Mouse (Mus musculus): ENCODE measurements at regions not wholly inside any gene's neighbourhood (a gene's known extent, or its start where the extent isn't known, plus 50 kb on each side); places are given as distances from the start of the nearest gene placed in this dataset.
A peak's percentile ranks its signal among the peaks of the same experiment; 100 is the strongest.

DNA sequence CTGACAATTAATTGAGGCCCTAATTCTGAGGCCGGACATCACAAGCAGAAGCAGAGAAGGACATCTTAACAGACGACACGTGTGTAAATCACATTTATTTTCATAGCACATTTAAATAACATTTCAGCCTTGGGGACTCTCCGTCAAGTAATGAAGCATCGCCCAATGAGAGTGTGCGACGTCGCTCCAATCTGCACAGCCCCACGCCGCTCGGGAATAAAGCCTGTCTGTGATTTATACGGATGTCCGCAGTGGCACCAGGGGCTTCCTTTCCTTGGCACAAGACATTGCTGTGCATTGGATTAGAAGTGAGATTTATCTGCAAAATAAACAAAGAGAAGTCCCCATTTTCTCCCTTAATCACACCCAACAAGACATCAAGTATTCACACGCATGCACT lies 231.6 kb upstream of the Nfe2l3 start:
- no peak for DNase-seq (ENCODE audit: low spot score)
- no peak overlapping the region for H3K4me2 ChIP-seq (ENCODE audit: low read depth, low read length)
- H3K4me3 ChIP-seq (ENCODE audit: low read depth, low read length) = no peak overlapping the region
- H3K4me1 ChIP-seq (ENCODE audit: control insufficient read depth, insufficient read depth, low read length) = no peaks in the 10 kb centered on the region
- no peaks in the 10 kb centered on the region for H3K9me3 ChIP-seq (replicated peaks; ENCODE audit: control insufficient read depth, low read length)
- H3K27me3 ChIP-seq (ENCODE audit: control insufficient read depth, insufficient read depth, low read length) = no peaks in the 10 kb centered on the region
- WGBS = 90% methylated on average over 14 of the region's 14 CpGs
- no peak for ATAC-seq (replicated peaks; ENCODE audit: insufficient number of reproducible peaks, low FRiP score, low TSS enrichment, low read depth)
- no peak overlapping the region for H3K9ac ChIP-seq (replicated peaks; ENCODE audit: low read length)
- H3K27ac ChIP-seq (replicated peaks; ENCODE audit: low read depth, low read length) = no peak overlapping the region
- no peaks in the 10 kb centered on the region for H3K36me3 ChIP-seq (replicated peaks; ENCODE audit: control insufficient read depth, insufficient read depth, low read depth, low read length)

DNA sequence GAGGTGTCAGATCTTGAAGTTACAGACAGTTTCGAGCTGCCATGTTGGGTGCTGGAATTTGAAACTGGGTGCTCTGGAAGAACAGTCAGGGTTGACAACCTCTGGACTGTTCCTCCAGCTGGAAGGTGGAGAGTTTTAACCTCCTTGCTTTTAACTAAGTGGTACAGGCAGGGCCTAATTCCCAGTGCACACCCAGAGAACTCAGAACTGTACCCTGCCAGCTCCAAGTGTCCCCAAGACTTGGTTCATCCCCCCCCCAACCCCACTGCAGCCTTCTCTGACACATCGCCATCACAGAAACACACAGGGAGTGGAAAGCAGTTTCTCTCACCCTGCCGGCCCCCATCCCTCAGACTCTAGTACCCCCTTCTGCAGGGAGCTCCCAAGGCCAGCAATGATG lies 228.2 kb upstream of the Nfe2l3 start:
- DNase-seq (ENCODE audit: low spot score) (no peak), ATAC-seq (replicated peaks; ENCODE audit: insufficient number of reproducible peaks, low FRiP score, low TSS enrichment, low read depth) (no peak)
- Histone ChIP-seq H3K4me2 (ENCODE audit: low read depth, low read length) (no peak overlapping the region), H3K9me3 (replicated peaks; ENCODE audit: control insufficient read depth, low read length) (no peaks in the 10 kb centered on the region), H3K27me3 (ENCODE audit: control insufficient read depth, insufficient read depth, low read length) (peaks cover 14% of the 10 kb centered on the region), H3K4me1 (ENCODE audit: control insufficient read depth, insufficient read depth, low read length) (no peaks in the 10 kb centered on the region; the same call in 1 of the 2 replicates), H3K36me3 (replicated peaks; ENCODE audit: control insufficient read depth, insufficient read depth, low read depth, low read length) (no peaks in the 10 kb centered on the region), H3K4me3 (ENCODE audit: low read depth, low read length) (no peak overlapping the region), H3K9ac (replicated peaks; ENCODE audit: low read length) (no peak overlapping the region), H3K27ac (replicated peaks; ENCODE audit: low read depth, low read length) (no peak overlapping the region)
- 69% methylated on average over 3 of the region's 3 CpGs for WGBS

DNA sequence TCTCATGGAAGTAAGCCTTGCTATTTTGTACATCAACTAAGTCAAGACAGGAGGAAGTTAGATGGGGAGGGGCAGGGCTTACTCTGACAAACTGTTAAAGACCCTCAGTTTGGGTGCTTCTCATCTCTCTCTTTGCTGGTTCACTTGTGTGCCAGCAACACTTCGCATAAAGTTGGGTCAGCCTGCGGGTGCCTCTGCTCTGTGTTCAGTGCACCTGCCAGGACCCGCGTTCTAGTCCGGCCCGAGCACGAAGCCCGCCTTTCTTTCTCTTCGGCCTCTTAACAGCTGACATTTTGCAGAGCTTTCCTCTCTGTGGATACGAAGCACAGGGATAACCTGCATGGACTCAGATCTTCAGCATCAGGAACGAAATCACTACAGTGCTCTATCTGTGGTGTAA lies 227.1 kb upstream of the Nfe2l3 start:
- DNase-seq (ENCODE audit: low spot score) = no peak
- 78% methylated on average over 11 of the region's 11 CpGs for WGBS
- ATAC-seq (replicated peaks; ENCODE audit: insufficient number of reproducible peaks, low FRiP score, low TSS enrichment, low read depth) = no peak
- Histone ChIP-seq H3K27ac (replicated peaks; ENCODE audit: low read depth, low read length) (no peak overlapping the region), H3K4me2 (ENCODE audit: low read depth, low read length) (no peak overlapping the region), H3K9ac (replicated peaks; ENCODE audit: low read length) (no peak overlapping the region), H3K36me3 (replicated peaks; ENCODE audit: control insufficient read depth, insufficient read depth, low read depth, low read length) (no peaks in the 10 kb centered on the region), H3K4me1 (ENCODE audit: control insufficient read depth, insufficient read depth, low read length) (no peaks in the 10 kb centered on the region; the same call in 1 of the 2 replicates), H3K27me3 (ENCODE audit: control insufficient read depth, insufficient read depth, low read length) (peaks cover 14% of the 10 kb centered on the region), H3K4me3 (ENCODE audit: low read depth, low read length) (no peak overlapping the region), H3K9me3 (replicated peaks; ENCODE audit: control insufficient read depth, low read length) (no peaks in the 10 kb centered on the region)

GRCm38 (mm10) chr6:51206712-51207505 lies 225.6 kb upstream of the Nfe2l3 start:
- Histone ChIP-seq H3K4me1 (ENCODE audit: control insufficient read depth, insufficient read depth, low read length) (no peaks in the 10 kb centered on the region; the same call in 1 of the 2 replicates), H3K4me2 (ENCODE audit: low read depth, low read length) (no peak overlapping the region), H3K9ac (replicated peaks; ENCODE audit: low read length) (no peak overlapping the region), H3K9me3 (replicated peaks; ENCODE audit: control insufficient read depth, low read length) (no peaks in the 10 kb centered on the region), H3K4me3 (ENCODE audit: low read depth, low read length) (no peak overlapping the region), H3K27me3 (ENCODE audit: control insufficient read depth, insufficient read depth, low read length) (peaks cover 14% of the 10 kb centered on the region), H3K27ac (replicated peaks; ENCODE audit: low read depth, low read length) (no peak overlapping the region), H3K36me3 (replicated peaks; ENCODE audit: control insufficient read depth, insufficient read depth, low read depth, low read length) (no peaks in the 10 kb centered on the region)
- ATAC-seq (replicated peaks; ENCODE audit: insufficient number of reproducible peaks, low FRiP score, low TSS enrichment, low read depth) (0 out of 2 replicates have a peak, but pooled peaks have one; percentile 37), DNase-seq (ENCODE audit: low spot score) (peak; percentile 74)
- 6% methylated on average over 11 of the region's 11 CpGs for WGBS

- DNase-seq (ENCODE audit: low spot score) (no peak), ATAC-seq (replicated peaks; ENCODE audit: insufficient number of reproducible peaks, low FRiP score, low TSS enrichment, low read depth) (peak; percentile 75; the same call in 1 of the 2 replicates)
- Histone ChIP-seq H3K9ac (replicated peaks; ENCODE audit: low read length) (peak overlapping the region; percentile 32; the same call in 1 of the 2 replicates), H3K9me3 (replicated peaks; ENCODE audit: control insufficient read depth, low read length) (no peaks in the 10 kb centered on the region), H3K4me3 (ENCODE audit: low read depth, low read length) (peak overlapping the region; percentile 15), H3K4me1 (ENCODE audit: control insufficient read depth, insufficient read depth, low read length) (no peaks in the 10 kb centered on the region; the same call in 1 of the 2 replicates), H3K27me3 (ENCODE audit: control insufficient read depth, insufficient read depth, low read length) (peaks cover 14% of the 10 kb centered on the region), H3K27ac (replicated peaks; ENCODE audit: low read depth, low read length) (no peak overlapping the region), H3K36me3 (replicated peaks; ENCODE audit: control insufficient read depth, insufficient read depth, low read depth, low read length) (no peaks in the 10 kb centered on the region), H3K4me2 (ENCODE audit: low read depth, low read length) (peak overlapping the region; percentile 37; the same call in 1 of the 2 replicates)
- under 1% methylated on average over 21 of the region's 21 CpGs for WGBS
Measured at GRCm38 (mm10) chr6:51207587-51208361, 224.7 kb upstream of the Nfe2l3 start.

GRCm38 (mm10) chr6:51208660-51209396 lies 223.6 kb upstream of the Nfe2l3 start:
- Histone ChIP-seq H3K9me3 (replicated peaks; ENCODE audit: control insufficient read depth, low read length) (no peaks in the 10 kb centered on the region), H3K4me3 (ENCODE audit: low read depth, low read length) (no peak overlapping the region), H3K36me3 (replicated peaks; ENCODE audit: control insufficient read depth, insufficient read depth, low read depth, low read length) (no peaks in the 10 kb centered on the region), H3K4me2 (ENCODE audit: low read depth, low read length) (no peak overlapping the region), H3K4me1 (ENCODE audit: control insufficient read depth, insufficient read depth, low read length) (no peaks in the 10 kb centered on the region; the same call in 1 of the 2 replicates), H3K27me3 (ENCODE audit: control insufficient read depth, insufficient read depth, low read length) (peaks cover 14% of the 10 kb centered on the region), H3K9ac (replicated peaks; ENCODE audit: low read length) (no peak overlapping the region), H3K27ac (replicated peaks; ENCODE audit: low read depth, low read length) (no peak overlapping the region)
- ATAC-seq (replicated peaks; ENCODE audit: insufficient number of reproducible peaks, low FRiP score, low TSS enrichment, low read depth) (no peak), DNase-seq (ENCODE audit: low spot score) (peak; percentile 90)
- 2% methylated on average over 6 of the region's 6 CpGs for WGBS

GRCm38 (mm10) chr6:51211418-51211817 lies 221.1 kb upstream of the Nfe2l3 start:
- Histone ChIP-seq H3K4me3 (ENCODE audit: low read depth, low read length) (no peak overlapping the region), H3K9ac (replicated peaks; ENCODE audit: low read length) (no peak overlapping the region), H3K27ac (replicated peaks; ENCODE audit: low read depth, low read length) (no peak overlapping the region), H3K4me1 (ENCODE audit: control insufficient read depth, insufficient read depth, low read length) (no peaks in the 10 kb centered on the region; the same call in 1 of the 2 replicates), H3K36me3 (replicated peaks; ENCODE audit: control insufficient read depth, insufficient read depth, low read depth, low read length) (no peaks in the 10 kb centered on the region), H3K9me3 (replicated peaks; ENCODE audit: control insufficient read depth, low read length) (no peaks in the 10 kb centered on the region), H3K4me2 (ENCODE audit: low read depth, low read length) (no peak overlapping the region), H3K27me3 (ENCODE audit: control insufficient read depth, insufficient read depth, low read length) (peaks cover 14% of the 10 kb centered on the region)
- peak; percentile 33 for DNase-seq (ENCODE audit: low spot score)
- WGBS = 34% methylated on average over 7 of the region's 7 CpGs
- ATAC-seq (replicated peaks; ENCODE audit: insufficient number of reproducible peaks, low FRiP score, low TSS enrichment, low read depth) = no peak

Measured in embryonic facial prominence, embryonic 11.5 days (tissue).